Mouse (Mus musculus) embryonic facial prominence, embryonic 13.5 days (tissue): Measurements from ENCODE around the gene Msmb. TPM values are rescaled to one million over a fixed set of nuclear protein-coding genes. Genes with fewer than 3 reads are reported as not detected.
"Not testable (repeated sequence)": the region's sequence is repeated elsewhere in the genome, so short reads cannot be mapped to it uniquely, and the experiment has no call there.

Experiments
- ATAC-seq: fragments of 200-750 bp; cut with Nextera tagmentation; 2 replicates; pipeline ENCODE4 v1.8.0; 2017; ENCODE audit warnings: low read depth; ENCODE audit not compliant: insufficient number of reproducible peaks, insufficient read depth, low FRiP score, low TSS enrichment
- H3K27ac ChIP-seq: fragments of 300-500 bp; sonication (generic); 2 replicates; pipeline ENCODE4 v1.5.1; 2015; ENCODE audit warnings: moderate library complexity, mild to moderate bottlenecking, inconsistent platforms
- H3K27me3 ChIP-seq: fragments of 300-500 bp; sonication (generic); 2 replicates; pipeline ENCODE4 v1.6.1; 2015; ENCODE audit warnings: mild to moderate bottlenecking, inconsistent platforms
- H3K36me3 ChIP-seq: fragments of 300-500 bp; sonication (generic); 2 replicates; pipeline ENCODE4 v1.6.1; 2015; ENCODE audit warnings: mild to moderate bottlenecking, inconsistent platforms
- H3K4me1 ChIP-seq: fragments of 300-500 bp; sonication (generic); 2 replicates; pipeline ENCODE4 v1.6.1; 2015; ENCODE audit warnings: inconsistent platforms
- H3K4me2 ChIP-seq: fragments of 300-500 bp; sonication (generic); 2 replicates; pipeline ENCODE4 v1.6.1; 2015; ENCODE audit warnings: moderate library complexity, mild to moderate bottlenecking, inconsistent platforms
- H3K4me3 ChIP-seq: fragments of 300-500 bp; sonication (generic); 2 replicates; pipeline ENCODE4 v1.5.1; 2015; ENCODE audit warnings: mild to moderate bottlenecking, inconsistent platforms
- H3K9ac ChIP-seq: fragments of 300-500 bp; sonication (generic); 2 replicates; pipeline ENCODE4 v1.6.1; 2015; ENCODE audit warnings: mild to moderate bottlenecking, inconsistent platforms
- H3K9me3 ChIP-seq: fragments of 300-500 bp; sonication (generic); 2 replicates; pipeline ENCODE4 v1.6.1; 2016; ENCODE audit warnings: inconsistent platforms
- WGBS: fragments of 180-500 bp; shearing (Covaris S2); methylation state at CpG from one replicate; pipeline ENCODE4 v1.1.7; 2015; ENCODE audit warnings: mixed read lengths; 5-methylcytosine and 5-hydroxymethylcytosine counted together
- polyA plus RNA-seq: library from polyadenylated mRNA; unstranded; fragments of >200 nt; fragmentation: Nextera tagmentation; extraction: Ambion mirVana; gene quantifications from 2 replicates; pipeline ENCODE4 v1.2.1, GENCODE M21; 2015

The Msmb gene
- polyA plus RNA-seq, 1 experiment from 2014 or later: not detected

DNA sequence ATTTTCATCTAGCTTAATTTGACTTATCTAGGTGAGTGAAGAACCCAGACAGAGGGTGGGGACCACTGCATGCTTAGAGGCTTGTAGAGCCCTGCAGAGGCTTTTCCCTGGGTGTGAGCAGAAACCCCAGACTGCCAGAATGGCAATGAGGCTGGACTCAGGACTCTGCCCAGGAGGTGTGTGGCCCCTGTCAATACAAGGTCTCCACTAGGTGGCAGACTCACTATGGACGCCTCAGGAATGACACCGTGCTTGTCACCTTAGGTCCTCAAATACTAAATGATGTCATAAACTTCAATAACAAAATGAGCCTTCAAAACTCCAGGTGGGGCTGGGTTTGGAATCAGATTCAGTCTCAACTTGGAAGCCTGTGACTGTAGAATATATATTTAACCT, 19.9 kb upstream of the Msmb start:
- Histone ChIP-seq H3K4me3 (no peak overlapping the region), H3K4me1 (no peaks in the 10 kb centered on the region), H3K36me3 (no peaks in the 10 kb centered on the region), H3K4me2 (no peak overlapping the region), H3K27me3 (no peaks in the 10 kb centered on the region), H3K27ac (no peak overlapping the region), H3K9me3 (no peaks in the 10 kb centered on the region), H3K9ac (no peak overlapping the region)
- WGBS: 56% methylated on average over 2 of the region's 2 CpGs
- no peak for ATAC-seq

- H3K36me3 ChIP-seq: no peaks in the 10 kb centered on the region
- no peak overlapping the region for H3K27ac ChIP-seq
- ATAC-seq: no peak
- no peak overlapping the region for H3K9ac ChIP-seq
- no peaks in the 10 kb centered on the region for H3K9me3 ChIP-seq
- no peak overlapping the region for H3K4me3 ChIP-seq
- no peaks in the 10 kb centered on the region for H3K4me1 ChIP-seq
- no peaks in the 10 kb centered on the region for H3K27me3 ChIP-seq
- H3K4me2 ChIP-seq: no peak overlapping the region
- 59% methylated on average over 3 of the region's 3 CpGs for WGBS
These were observed 17.6 kb upstream of the Msmb start for GRCm38 (mm10) chr14:32124261-32124660.

DNA sequence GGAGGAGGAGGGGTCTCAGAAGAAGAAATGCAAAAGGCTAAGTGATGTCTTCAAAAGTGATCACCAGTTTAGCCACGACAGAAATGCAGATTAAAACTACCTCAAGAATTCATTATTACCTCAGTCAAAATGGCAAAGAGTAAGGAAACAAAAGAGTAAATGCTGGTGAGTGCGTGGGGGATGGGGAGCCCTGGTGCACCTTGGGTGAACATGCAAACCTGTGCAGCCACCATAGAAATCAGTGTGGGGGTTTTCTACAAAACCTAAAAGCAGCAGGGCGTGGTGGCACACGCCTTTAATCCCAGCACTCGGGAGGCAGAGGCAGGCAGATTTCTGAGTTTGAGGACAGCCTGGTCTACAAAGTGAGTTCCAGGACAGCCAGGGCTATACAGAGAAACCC, 16.6 kb upstream of the Msmb start:
- ATAC-seq, H3K4me2 ChIP-seq, H3K9me3 ChIP-seq, H3K27ac ChIP-seq, H3K27me3 ChIP-seq, H3K4me1 ChIP-seq, H3K36me3 ChIP-seq, H3K9ac ChIP-seq, H3K4me3 ChIP-seq: not testable (repeated sequence)
- 85% methylated on average over 5 of the region's 5 CpGs for WGBS

DNA sequence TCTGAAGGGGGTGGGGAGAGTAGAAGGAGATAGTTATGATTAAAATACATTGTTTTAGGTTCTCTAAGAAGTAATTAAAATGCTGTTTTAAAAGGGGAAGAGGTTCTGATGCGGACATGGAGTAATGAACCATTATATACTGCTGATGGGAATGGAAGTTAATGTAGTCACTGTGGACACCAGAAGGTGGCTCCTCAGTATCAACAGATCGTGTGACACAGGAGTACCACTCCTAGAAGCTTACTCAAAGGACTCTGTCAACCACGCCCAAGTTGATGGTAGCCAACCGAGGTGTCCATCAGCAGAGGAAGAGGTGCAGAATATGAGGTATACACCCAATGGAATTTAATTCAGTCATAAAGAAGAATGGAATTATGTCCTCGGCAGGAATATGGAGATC, 13.4 kb upstream of the Msmb start:
- no peak overlapping the region for H3K27ac ChIP-seq
- no peak overlapping the region for H3K4me3 ChIP-seq
- H3K27me3 ChIP-seq: no peaks in the 10 kb centered on the region
- no peaks in the 10 kb centered on the region for H3K9me3 ChIP-seq
- H3K4me2 ChIP-seq: no peak overlapping the region
- no peaks in the 10 kb centered on the region for H3K4me1 ChIP-seq
- ATAC-seq: no peak
- WGBS: 79% methylated on average over 5 of the region's 5 CpGs
- no peak overlapping the region for H3K9ac ChIP-seq
- no peaks in the 10 kb centered on the region for H3K36me3 ChIP-seq

GRCm38 (mm10) chr14:32131836-32132235, 10.0 kb upstream of the Msmb start:
- Histone ChIP-seq H3K4me1 (peaks cover 10% of the 10 kb centered on the region; the same call in 1 of the 2 replicates), H3K4me3 (no peak overlapping the region), H3K4me2 (no peak overlapping the region), H3K36me3 (no peaks in the 10 kb centered on the region), H3K9me3 (no peaks in the 10 kb centered on the region), H3K9ac (no peak overlapping the region), H3K27me3 (no peaks in the 10 kb centered on the region), H3K27ac (no peak overlapping the region)
- 91% methylated on average over 4 of the region's 4 CpGs for WGBS
- ATAC-seq: no peak

- Histone ChIP-seq H3K9me3 (no peaks in the 10 kb centered on the region), H3K36me3 (no peaks in the 10 kb centered on the region), H3K9ac (no peak overlapping the region), H3K27me3 (no peaks in the 10 kb centered on the region), H3K4me1 (peaks cover 10% of the 10 kb centered on the region; the same call in 1 of the 2 replicates), H3K4me3 (no peak overlapping the region), H3K4me2 (no peak overlapping the region), H3K27ac (no peak overlapping the region)
- 47% methylated on average over 2 of the region's 2 CpGs for WGBS
- ATAC-seq: no peak
These were observed 7.5 kb upstream of the Msmb start for GRCm38 (mm10) chr14:32134293-32134692.

- not testable (repeated sequence) for H3K4me3 ChIP-seq, ATAC-seq, H3K9me3 ChIP-seq, H3K4me2 ChIP-seq, H3K36me3 ChIP-seq, H3K9ac ChIP-seq, H3K27ac ChIP-seq, H3K27me3 ChIP-seq
- peaks cover 10% of the 10 kb centered on the region; the same call in 1 of the 2 replicates for H3K4me1 ChIP-seq
- WGBS: 65% methylated on average over 3 of the region's 3 CpGs
These were observed 5.4 kb upstream of the Msmb start for GRCm38 (mm10) chr14:32136467-32136866.

DNA sequence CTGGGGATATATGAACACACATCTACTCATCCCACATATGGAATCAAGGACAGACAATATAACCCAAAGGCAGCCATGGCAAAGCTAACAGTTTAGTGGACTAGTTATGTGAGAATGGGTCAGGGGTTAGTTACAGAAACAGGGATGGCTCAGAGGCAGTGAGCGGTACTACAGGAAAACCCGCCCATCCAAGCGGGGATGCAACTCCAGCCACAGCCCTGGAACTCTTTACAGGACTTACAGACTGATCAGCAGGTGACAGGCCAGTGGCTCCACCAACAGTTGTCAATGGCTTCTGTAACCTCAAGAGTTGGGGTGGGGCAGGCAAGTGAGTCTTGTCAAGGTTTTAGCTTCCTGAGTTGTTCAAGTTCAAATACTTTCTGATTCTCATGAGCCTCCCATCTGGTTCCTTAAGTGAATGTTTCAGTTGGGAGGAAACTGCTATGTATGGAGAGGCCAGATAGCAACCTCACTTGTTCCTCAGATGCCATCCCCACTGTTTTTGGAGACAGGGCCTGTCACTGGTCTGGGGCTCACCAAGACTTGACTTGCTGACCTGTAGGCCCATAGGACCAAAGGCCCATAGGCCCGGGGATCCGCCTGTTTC, 1.4 kb upstream of the Msmb start:
- Histone ChIP-seq H3K36me3 (no peaks in the 10 kb centered on the region), H3K9me3 (no peaks in the 10 kb centered on the region), H3K4me1 (peaks cover 5% of the 10 kb centered on the region; the same call in 1 of the 2 replicates), H3K4me3 (no peak overlapping the region), H3K27ac (no peak overlapping the region), H3K9ac (no peak overlapping the region), H3K27me3 (no peaks in the 10 kb centered on the region), H3K4me2 (no peak overlapping the region)
- no peak for ATAC-seq
- WGBS: 74% methylated on average over 5 of the region's 5 CpGs

- Histone ChIP-seq H3K27ac (no peak overlapping the region), H3K4me1 (no peaks in the 10 kb centered on the region), H3K36me3 (no peaks in the 10 kb centered on the region), H3K4me3 (no peak overlapping the region), H3K9me3 (no peaks in the 10 kb centered on the region; the same call in 1 of the 2 replicates), H3K9ac (no peak overlapping the region), H3K4me2 (no peak overlapping the region), H3K27me3 (no peaks in the 10 kb centered on the region)
- no peak for ATAC-seq
These were observed 2.9 kb downstream of the Msmb start for GRCm38 (mm10) chr14:32144734-32145133.

- H3K9ac ChIP-seq: no peak overlapping the region
- H3K36me3 ChIP-seq: no peaks in the 10 kb centered on the region
- H3K9me3 ChIP-seq: no peaks in the 10 kb centered on the region; the same call in 1 of the 2 replicates
- no peak overlapping the region for H3K27ac ChIP-seq
- no peak for ATAC-seq
- 71% methylated on average over 4 of the region's 4 CpGs for WGBS
- H3K27me3 ChIP-seq: no peaks in the 10 kb centered on the region
- H3K4me2 ChIP-seq: no peak overlapping the region
- no peaks in the 10 kb centered on the region for H3K4me1 ChIP-seq
- no peak overlapping the region for H3K4me3 ChIP-seq
These were observed 3.6 kb downstream of the Msmb start for GRCm38 (mm10) chr14:32145401-32145800.

DNA sequence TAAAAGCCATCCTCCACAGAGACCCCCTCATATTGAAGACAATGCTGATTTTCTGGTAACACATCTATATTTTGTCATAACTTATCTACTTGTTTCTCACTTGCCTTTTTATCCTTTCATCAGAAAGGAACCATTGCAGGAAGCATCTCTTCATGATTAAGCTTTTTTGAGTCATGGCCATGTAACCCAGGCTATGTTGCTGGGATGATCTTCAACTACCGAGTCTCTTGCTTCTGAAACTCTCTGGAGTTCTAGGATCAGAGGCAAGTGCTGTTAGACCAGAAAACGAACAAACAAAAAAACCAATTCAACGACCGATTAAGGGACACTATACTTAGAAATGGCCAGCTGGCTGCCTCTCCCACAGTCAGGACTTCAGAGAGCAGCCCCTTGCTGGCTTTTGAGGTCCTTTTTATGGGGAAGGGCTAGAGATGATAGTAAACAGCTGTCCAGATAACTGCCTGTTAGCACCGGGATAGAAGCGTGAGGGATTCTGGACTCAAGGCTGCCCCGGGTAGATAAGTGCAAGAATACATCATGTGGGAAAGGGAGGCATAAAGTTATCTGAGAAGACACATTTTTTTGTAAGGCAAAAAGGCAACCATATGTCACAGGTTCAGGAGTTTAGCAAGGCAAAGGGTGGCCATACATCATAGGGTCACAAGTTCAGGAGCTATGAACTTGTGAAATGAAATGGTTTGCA, 4.1 kb downstream of the Msmb start:
- ATAC-seq: no peak
- no peaks in the 10 kb centered on the region for H3K27me3 ChIP-seq
- 78% methylated on average over 7 of the region's 7 CpGs for WGBS

GRCm38 (mm10) chr14:32146578-32146977, 4.8 kb downstream of the Msmb start:
- Histone ChIP-seq H3K27ac (no peak overlapping the region), H3K4me1 (no peaks in the 10 kb centered on the region), H3K4me2 (no peak overlapping the region), H3K9me3 (no peaks in the 10 kb centered on the region; the same call in 1 of the 2 replicates), H3K36me3 (no peaks in the 10 kb centered on the region), H3K27me3 (no peaks in the 10 kb centered on the region), H3K9ac (no peak overlapping the region), H3K4me3 (no peak overlapping the region)
- WGBS: 65% methylated on average over 2 of the region's 2 CpGs
- no peak for ATAC-seq

More for the DNA sequence above, 4.1 kb downstream of the Msmb start:
- Histone ChIP-seq H3K9me3 (no peaks in the 10 kb centered on the region; the same call in 1 of the 2 replicates), H3K4me2 (no peak overlapping the region), H3K27ac (no peak overlapping the region), H3K4me1 (no peaks in the 10 kb centered on the region), H3K9ac (no peak overlapping the region), H3K4me3 (no peak overlapping the region), H3K36me3 (no peaks in the 10 kb centered on the region)
